Mouse (Mus musculus) embryonic facial prominence, embryonic 13.5 days (tissue): Measurements from ENCODE around the gene Mpdz. TPM values are rescaled to one million over a fixed set of nuclear protein-coding genes. Genes with fewer than 3 reads are reported as not detected.
A peak's percentile ranks its signal among the peaks of the same experiment; 100 is the strongest.

Experiments used
- ATAC-seq: fragments of 200-750 bp; cut with Nextera tagmentation; 2 replicates; pipeline ENCODE4 v1.8.0; 2017; ENCODE audit warnings: low read depth; ENCODE audit not compliant: insufficient number of reproducible peaks, insufficient read depth, low FRiP score, low TSS enrichment
- H3K27ac ChIP-seq: fragments of 300-500 bp; sonication (generic); 2 replicates; pipeline ENCODE4 v1.5.1; 2015; ENCODE audit warnings: moderate library complexity, mild to moderate bottlenecking, inconsistent platforms
- H3K27me3 ChIP-seq: fragments of 300-500 bp; sonication (generic); 2 replicates; pipeline ENCODE4 v1.6.1; 2015; ENCODE audit warnings: mild to moderate bottlenecking, inconsistent platforms
- H3K36me3 ChIP-seq: fragments of 300-500 bp; sonication (generic); 2 replicates; pipeline ENCODE4 v1.6.1; 2015; ENCODE audit warnings: mild to moderate bottlenecking, inconsistent platforms
- H3K4me1 ChIP-seq: fragments of 300-500 bp; sonication (generic); 2 replicates; pipeline ENCODE4 v1.6.1; 2015; ENCODE audit warnings: inconsistent platforms
- H3K4me2 ChIP-seq: fragments of 300-500 bp; sonication (generic); 2 replicates; pipeline ENCODE4 v1.6.1; 2015; ENCODE audit warnings: moderate library complexity, mild to moderate bottlenecking, inconsistent platforms
- H3K4me3 ChIP-seq: fragments of 300-500 bp; sonication (generic); 2 replicates; pipeline ENCODE4 v1.5.1; 2015; ENCODE audit warnings: mild to moderate bottlenecking, inconsistent platforms
- H3K9ac ChIP-seq: fragments of 300-500 bp; sonication (generic); 2 replicates; pipeline ENCODE4 v1.6.1; 2015; ENCODE audit warnings: mild to moderate bottlenecking, inconsistent platforms
- H3K9me3 ChIP-seq: fragments of 300-500 bp; sonication (generic); 2 replicates; pipeline ENCODE4 v1.6.1; 2016; ENCODE audit warnings: inconsistent platforms
- WGBS: fragments of 180-500 bp; shearing (Covaris S2); methylation state at CpG from one replicate; pipeline ENCODE4 v1.1.7; 2015; ENCODE audit warnings: mixed read lengths; 5-methylcytosine and 5-hydroxymethylcytosine counted together
- polyA plus RNA-seq: library from polyadenylated mRNA; unstranded; fragments of >200 nt; fragmentation: Nextera tagmentation; extraction: Ambion mirVana; gene quantifications from 2 replicates; pipeline ENCODE4 v1.2.1, GENCODE M21; 2015

Gene Mpdz
- polyA plus RNA-seq, 1 experiment from 2014 or later = 37.6 TPM

DNA sequence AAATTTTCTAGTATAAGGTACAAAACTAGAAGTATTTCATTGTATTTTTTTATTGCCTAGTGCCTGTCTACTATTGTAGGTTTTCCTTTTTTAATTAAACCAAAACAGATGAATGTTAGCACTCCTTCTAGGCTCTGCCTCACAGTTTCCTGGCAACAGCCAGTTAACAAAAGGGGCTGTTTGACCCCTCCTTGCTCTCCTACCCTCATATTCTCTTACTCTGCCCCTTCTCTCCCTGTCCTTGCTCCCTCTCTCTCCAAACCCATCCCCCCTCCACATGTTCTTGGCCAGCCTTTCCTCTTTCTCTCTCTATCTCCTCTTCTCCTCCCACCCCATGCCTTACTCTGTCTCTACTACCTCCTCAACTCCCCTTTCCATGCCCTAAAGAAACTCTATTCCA lies 53.4 kb downstream of the Mpdz start:
- no peak overlapping the region for H3K4me2 ChIP-seq
- no peaks in the 10 kb centered on the region for H3K9me3 ChIP-seq
- no peaks in the 10 kb centered on the region for H3K27me3 ChIP-seq
- ATAC-seq = no peak
- no peak overlapping the region for H3K4me3 ChIP-seq
- peaks cover 10% of the 10 kb centered on the region; the same call in 1 of the 2 replicates for H3K36me3 ChIP-seq
- no peak overlapping the region for H3K9ac ChIP-seq
- peaks cover 8% of the 10 kb centered on the region for H3K4me1 ChIP-seq
- H3K27ac ChIP-seq = no peak overlapping the region

DNA sequence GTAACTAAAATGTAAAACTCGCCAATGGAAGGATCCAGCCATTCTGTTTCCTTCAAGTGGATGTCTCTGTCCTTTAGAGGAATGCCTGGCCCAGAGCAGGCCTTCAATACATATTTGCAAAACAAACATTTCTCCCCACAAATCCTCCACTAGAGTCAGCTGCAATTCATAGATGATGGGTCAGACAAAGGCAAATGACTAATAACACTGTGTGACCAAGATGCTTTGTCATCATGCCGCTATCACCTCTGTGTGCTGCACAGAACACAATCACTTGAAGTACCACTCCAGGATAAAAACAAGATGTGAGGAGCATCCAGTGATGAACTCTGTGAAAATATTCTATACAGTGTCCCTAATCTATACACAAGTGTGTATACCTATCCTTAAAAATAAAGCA lies 55.0 kb downstream of the Mpdz start:
- Histone ChIP-seq H3K9ac (no peak overlapping the region), H3K4me1 (peaks cover 8% of the 10 kb centered on the region)
- 87% methylated on average over 2 of the region's 2 CpGs for WGBS

DNA sequence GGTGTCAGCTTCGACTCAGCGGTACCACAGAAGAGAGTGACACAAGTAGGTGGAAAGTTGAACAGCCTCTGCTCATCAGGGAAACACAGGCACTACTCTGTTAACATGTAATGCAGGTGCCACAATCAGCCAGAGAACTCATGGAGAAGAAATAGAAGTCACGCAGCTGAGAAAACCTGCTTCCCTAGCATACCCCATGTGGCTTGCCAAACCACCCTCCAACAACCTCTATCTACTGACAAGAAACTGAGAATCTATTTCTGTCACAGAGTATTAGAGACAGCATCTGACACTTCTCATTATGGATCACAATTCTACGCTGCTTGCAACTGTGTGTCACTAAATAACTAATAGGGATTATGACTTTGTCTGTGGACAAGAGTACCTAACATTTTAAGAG lies 70.3 kb downstream of the Mpdz start:
- H3K36me3 ChIP-seq = peaks cover 38% of the 10 kb centered on the region
- WGBS = 91% methylated on average over 4 of the region's 4 CpGs

More for the DNA sequence above, 55.0 kb downstream of the Mpdz start:
- Histone ChIP-seq H3K9me3 (no peaks in the 10 kb centered on the region), H3K36me3 (peaks cover 26% of the 10 kb centered on the region), H3K27me3 (no peaks in the 10 kb centered on the region), H3K27ac (no peak overlapping the region), H3K4me2 (no peak overlapping the region), H3K4me3 (no peak overlapping the region)
- ATAC-seq = no peak

GRCm38 (mm10) chr4:81351368-81351767 lies 91.2 kb downstream of the Mpdz start:
- Histone ChIP-seq H3K4me1 (no peaks in the 10 kb centered on the region), H3K4me2 (no peak overlapping the region), H3K4me3 (no peak overlapping the region), H3K9me3 (no peaks in the 10 kb centered on the region), H3K27me3 (no peaks in the 10 kb centered on the region), H3K36me3 (peaks cover 26% of the 10 kb centered on the region), H3K9ac (no peak overlapping the region), H3K27ac (no peak overlapping the region)
- WGBS = 74% methylated on average over 3 of the region's 3 CpGs
- ATAC-seq = no peak

More for the DNA sequence above, 70.3 kb downstream of the Mpdz start:
- Histone ChIP-seq H3K4me2 (no peak overlapping the region), H3K27me3 (no peaks in the 10 kb centered on the region), H3K9ac (no peak overlapping the region), H3K27ac (no peak overlapping the region), H3K4me1 (no peaks in the 10 kb centered on the region), H3K4me3 (no peak overlapping the region), H3K9me3 (no peaks in the 10 kb centered on the region)
- no peak for ATAC-seq

DNA sequence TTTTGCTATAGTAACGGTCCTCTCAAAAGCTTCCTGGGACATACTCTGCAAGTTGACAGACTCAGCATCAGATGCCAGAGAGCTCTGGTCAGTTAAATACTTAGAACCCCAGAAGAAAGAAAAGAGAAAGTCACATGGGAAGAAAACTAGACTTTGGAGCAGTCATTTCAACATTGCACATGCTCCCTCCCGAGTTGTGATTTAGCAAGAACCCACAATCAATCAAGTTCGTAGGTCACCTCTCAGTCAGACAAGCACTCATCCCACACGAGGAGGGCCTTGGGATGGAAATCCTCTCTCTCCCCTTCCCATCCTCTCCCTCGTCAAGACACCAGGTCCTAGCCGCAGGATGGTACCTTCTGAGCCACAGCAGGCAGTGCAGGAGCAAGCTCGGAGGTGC lies 94.0 kb downstream of the Mpdz start:
- Histone ChIP-seq H3K27me3 (no peaks in the 10 kb centered on the region), H3K36me3 (peaks cover 28% of the 10 kb centered on the region), H3K4me2 (no peak overlapping the region), H3K9ac (no peak overlapping the region), H3K27ac (no peak overlapping the region), H3K4me3 (no peak overlapping the region), H3K4me1 (no peaks in the 10 kb centered on the region), H3K9me3 (no peaks in the 10 kb centered on the region)
- 84% methylated on average over 7 of the region's 7 CpGs for WGBS
- ATAC-seq = no peak

DNA sequence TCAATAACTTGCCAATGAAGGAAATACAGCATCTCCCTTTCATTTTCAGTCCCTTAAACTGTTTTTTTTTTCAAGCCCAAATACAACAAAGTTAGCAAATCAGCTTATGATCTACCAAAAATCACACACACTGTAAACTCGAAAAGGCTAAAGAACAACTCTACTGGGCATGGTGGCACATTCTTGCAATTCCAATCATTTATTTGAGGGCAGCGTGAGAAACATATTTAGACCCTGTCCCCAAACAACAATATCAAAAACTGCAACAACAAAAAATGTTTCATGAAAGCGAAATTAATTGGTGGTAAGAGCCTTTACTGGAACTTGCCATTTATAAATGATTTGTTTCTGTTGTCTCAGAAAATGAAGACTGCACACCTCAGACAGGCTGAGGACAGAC lies 97.5 kb downstream of the Mpdz start:
- Histone ChIP-seq H3K36me3 (peaks cover 30% of the 10 kb centered on the region), H3K9ac (no peak overlapping the region), H3K4me3 (no peak overlapping the region), H3K9me3 (no peaks in the 10 kb centered on the region), H3K27ac (no peak overlapping the region), H3K4me2 (no peak overlapping the region), H3K27me3 (no peaks in the 10 kb centered on the region), H3K4me1 (no peaks in the 10 kb centered on the region)
- 78% methylated on average over 3 of the region's 3 CpGs for WGBS
- no peak for ATAC-seq

- 50% methylated on average over 2 of the region's 2 CpGs for WGBS
- H3K27ac ChIP-seq = peak overlapping the region; percentile 64
These were observed 109.0 kb downstream of the Mpdz start for GRCm38 (mm10) chr4:81333628-81333991.

DNA sequence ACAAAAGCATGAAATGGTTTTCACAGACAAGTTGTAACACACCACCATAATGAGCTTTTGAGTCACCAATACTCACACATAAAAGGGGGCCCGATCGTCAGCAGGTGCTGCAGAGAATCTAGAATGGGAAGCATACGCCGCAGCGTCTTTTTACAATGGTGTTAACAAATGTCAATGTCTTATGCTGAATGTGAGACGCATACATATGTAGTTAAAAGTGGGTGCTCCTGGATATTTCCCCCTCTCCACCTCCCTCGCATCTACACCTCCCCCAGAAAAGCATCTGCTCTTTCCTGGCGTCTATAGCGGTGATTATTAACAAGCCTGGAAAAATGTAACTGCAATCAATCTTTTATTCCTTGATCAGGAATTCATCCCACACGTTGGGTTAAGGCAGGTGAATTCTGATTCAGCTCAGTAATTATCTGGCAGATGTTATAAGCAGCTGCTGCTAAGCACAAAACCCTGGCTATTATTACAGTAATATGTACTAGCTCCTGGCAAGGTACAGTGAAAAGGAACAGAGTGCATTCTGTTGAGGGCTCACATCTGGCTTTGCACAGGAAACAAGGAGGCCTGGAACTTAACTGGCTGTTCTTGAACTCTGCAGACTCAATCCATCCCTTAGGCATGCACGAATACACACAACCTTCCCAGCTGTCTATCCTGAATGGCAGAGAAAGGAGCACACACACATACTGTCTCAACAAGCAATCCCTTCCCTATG lies 109.6 kb downstream of the Mpdz start:
- no peak for ATAC-seq
- Histone ChIP-seq H3K27me3 (no peaks in the 10 kb centered on the region), H3K9me3 (no peaks in the 10 kb centered on the region), H3K9ac (no peak overlapping the region), H3K36me3 (peaks cover 6% of the 10 kb centered on the region; the same call in 1 of the 2 replicates), H3K27ac (peak overlapping the region; percentile 64), H3K4me3 (no peak overlapping the region), H3K4me2 (no peak overlapping the region), H3K4me1 (peaks cover 32% of the 10 kb centered on the region)
- WGBS = 54% methylated on average over 11 of the region's 11 CpGs

More at GRCm38 (mm10) chr4:81333628-81333991, 109.0 kb downstream of the Mpdz start:
- no peak for ATAC-seq
- no peaks in the 10 kb centered on the region for H3K9me3 ChIP-seq
- no peaks in the 10 kb centered on the region for H3K27me3 ChIP-seq
- H3K4me2 ChIP-seq = no peak overlapping the region
- H3K36me3 ChIP-seq = peaks cover 6% of the 10 kb centered on the region; the same call in 1 of the 2 replicates
- peaks cover 32% of the 10 kb centered on the region for H3K4me1 ChIP-seq
- no peak overlapping the region for H3K9ac ChIP-seq
- H3K4me3 ChIP-seq = no peak overlapping the region

DNA sequence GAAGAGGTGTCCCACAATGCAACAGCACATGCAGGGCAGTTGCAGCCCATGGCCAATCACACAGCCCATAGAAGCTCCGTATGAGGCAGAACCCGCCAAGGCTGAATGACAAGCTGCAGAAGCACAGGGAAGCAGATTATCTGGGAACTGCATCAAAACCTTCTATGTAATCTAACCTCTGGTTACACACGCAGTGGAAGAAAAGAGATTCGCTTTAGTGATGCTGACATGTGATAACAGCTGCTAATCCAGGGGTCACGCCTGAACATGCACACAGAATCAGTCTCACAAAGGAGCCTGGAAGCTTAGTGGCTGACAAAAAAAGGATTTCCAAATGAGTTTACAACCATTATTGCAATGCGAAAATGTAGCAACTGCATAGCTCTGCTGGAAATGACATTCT lies 110.2 kb downstream of the Mpdz start:
- no peak overlapping the region for H3K4me2 ChIP-seq
- H3K4me1 ChIP-seq = peaks cover 32% of the 10 kb centered on the region
- no peak overlapping the region for H3K9ac ChIP-seq
- H3K4me3 ChIP-seq = no peak overlapping the region
- WGBS = 47% methylated on average over 6 of the region's 6 CpGs
- peak overlapping the region; percentile 64 for H3K27ac ChIP-seq
- H3K9me3 ChIP-seq = no peaks in the 10 kb centered on the region
- peaks cover 6% of the 10 kb centered on the region; the same call in 1 of the 2 replicates for H3K36me3 ChIP-seq
- ATAC-seq = no peak
- no peaks in the 10 kb centered on the region for H3K27me3 ChIP-seq

DNA sequence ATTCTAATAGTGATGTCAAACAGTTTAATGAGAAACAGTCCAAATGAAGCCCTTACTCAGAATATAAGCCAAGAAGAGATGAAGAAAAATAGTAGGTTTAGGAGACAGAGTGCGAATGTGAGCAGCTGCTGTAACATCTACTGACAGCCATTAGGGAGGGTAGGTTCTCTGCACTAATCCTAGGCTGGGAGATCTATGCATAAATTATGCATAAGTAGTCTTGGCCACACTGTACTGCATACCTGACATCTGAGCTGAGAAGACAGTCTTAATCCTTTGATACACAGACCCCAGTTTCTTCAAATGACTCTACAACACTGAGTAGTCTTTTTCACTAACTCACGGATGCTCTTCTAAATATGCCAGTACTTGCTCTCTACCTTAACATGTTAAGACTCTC lies 114.9 kb downstream of the Mpdz start:
- no peak for ATAC-seq
- H3K9me3 ChIP-seq = no peaks in the 10 kb centered on the region
- peaks cover 25% of the 10 kb centered on the region for H3K36me3 ChIP-seq
- H3K27ac ChIP-seq = no peak overlapping the region
- H3K4me1 ChIP-seq = peaks cover 5% of the 10 kb centered on the region; the same call in 1 of the 2 replicates
- no peak overlapping the region for H3K4me2 ChIP-seq
- no peak overlapping the region for H3K9ac ChIP-seq
- 84% methylated on average over 2 of the region's 2 CpGs for WGBS
- H3K27me3 ChIP-seq = no peaks in the 10 kb centered on the region
- no peak overlapping the region for H3K4me3 ChIP-seq

- no peaks in the 10 kb centered on the region for H3K27me3 ChIP-seq
- WGBS = 98% methylated on average over 4 of the region's 4 CpGs
- H3K4me2 ChIP-seq = no peak overlapping the region
- H3K36me3 ChIP-seq = peaks cover 43% of the 10 kb centered on the region
- H3K9me3 ChIP-seq = no peaks in the 10 kb centered on the region
- H3K4me3 ChIP-seq = no peak overlapping the region
- H3K9ac ChIP-seq = no peak overlapping the region
- no peak overlapping the region for H3K27ac ChIP-seq
- no peaks in the 10 kb centered on the region for H3K4me1 ChIP-seq
- no peak for ATAC-seq
These were observed 118.8 kb downstream of the Mpdz start for GRCm38 (mm10) chr4:81323853-81324252.

DNA sequence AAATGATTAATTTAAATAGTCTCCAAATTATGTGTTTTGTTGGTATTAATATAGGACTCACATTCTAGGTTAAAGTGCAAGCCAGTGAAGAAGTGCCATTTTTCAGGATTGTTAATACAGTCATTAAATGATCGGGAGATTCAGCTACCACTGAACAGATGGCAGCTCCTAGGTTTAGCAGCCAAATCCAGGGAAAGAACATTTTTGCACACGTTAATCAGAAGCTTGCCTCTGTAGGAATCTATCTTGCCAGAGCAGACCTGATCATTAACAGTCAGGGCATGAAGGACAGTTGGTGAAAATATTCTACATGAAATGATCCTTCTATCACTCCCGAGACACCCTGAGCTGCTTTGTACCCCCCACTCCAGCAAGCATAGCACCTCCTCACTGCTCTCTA lies 120.4 kb downstream of the Mpdz start:
- H3K4me2 ChIP-seq = no peak overlapping the region
- H3K9me3 ChIP-seq = no peaks in the 10 kb centered on the region
- no peak overlapping the region for H3K4me3 ChIP-seq
- H3K27me3 ChIP-seq = no peaks in the 10 kb centered on the region
- H3K4me1 ChIP-seq = no peaks in the 10 kb centered on the region
- ATAC-seq = no peak
- H3K27ac ChIP-seq = no peak overlapping the region
- WGBS = 88% methylated on average over 3 of the region's 3 CpGs
- no peak overlapping the region for H3K9ac ChIP-seq
- H3K36me3 ChIP-seq = peaks cover 57% of the 10 kb centered on the region
